Mouse (Mus musculus) skeletal muscle tissue, adult 2 months (tissue): ENCODE results near the gene Ccdc162.

Experiments used
- DNase-seq: peaks from one replicate; pipeline ENCODE4 v3.0.0-alpha.2; 2012; ENCODE audit warnings: low read depth, low spot score

Ccdc162 gene

GRCm38 (mm10) chr10:41542057-41542456 is 174.4 kb downstream of the Ccdc162 start:
- no peak for DNase-seq

- DNase-seq, result no peak
Measured at GRCm38 (mm10) chr10:41538986-41539385, 177.4 kb downstream of the Ccdc162 start.

GRCm38 (mm10) chr10:41537983-41538330 is 178.5 kb downstream of the Ccdc162 start:
- DNase-seq, result no peak

- no peak for DNase-seq
Measured at GRCm38 (mm10) chr10:41537226-41537982, 179.0 kb downstream of the Ccdc162 start.

GRCm38 (mm10) chr10:41536714-41537113 is 179.7 kb downstream of the Ccdc162 start:
- DNase-seq, result no peak

GRCm38 (mm10) chr10:41535991-41536390 is 180.4 kb downstream of the Ccdc162 start:
- no peak for DNase-seq

- DNase-seq, result no peak
Measured at GRCm38 (mm10) chr10:41529972-41530371, 186.5 kb downstream of the Ccdc162 start.

GRCm38 (mm10) chr10:41525696-41526095 is 190.7 kb downstream of the Ccdc162 start:
- DNase-seq, result no peak

- DNase-seq, result no peak
Measured at GRCm38 (mm10) chr10:41523386-41523785, 193.0 kb downstream of the Ccdc162 start.

GRCm38 (mm10) chr10:41520410-41520673 is 196.1 kb downstream of the Ccdc162 start:
- no peak for DNase-seq

- peak; percentile 32 for DNase-seq
Measured at GRCm38 (mm10) chr10:41519640-41520409, 196.6 kb downstream of the Ccdc162 start.

- DNase-seq, result peak; percentile 96
Measured at GRCm38 (mm10) chr10:41518981-41519618, 197.3 kb downstream of the Ccdc162 start, which contains the start of gene Cd164. Gene Cd164, plus strand, starts transcription at chr10:41519414.

GRCm38 (mm10) chr10:41518508-41518980 is 197.9 kb downstream of the Ccdc162 start:
- peak; percentile 72 for DNase-seq

GRCm38 (mm10) chr10:41514921-41515320 is 201.5 kb downstream of the Ccdc162 start:
- no peak for DNase-seq

- DNase-seq, result no peak
Measured at GRCm38 (mm10) chr10:41514301-41514700, 202.1 kb downstream of the Ccdc162 start.

GRCm38 (mm10) chr10:41509160-41509559 is 207.3 kb downstream of the Ccdc162 start:
- no peak for DNase-seq

- peak; percentile 78 for DNase-seq
Measured at GRCm38 (mm10) chr10:41505446-41505845, 211.0 kb downstream of the Ccdc162 start.

- no peak for DNase-seq
Measured at GRCm38 (mm10) chr10:41504996-41505395, 211.4 kb downstream of the Ccdc162 start.

GRCm38 (mm10) chr10:41500941-41501340 is 215.5 kb downstream of the Ccdc162 start:
- peak; percentile 84 for DNase-seq

- no peak for DNase-seq
Measured at GRCm38 (mm10) chr10:41491111-41491510, 225.3 kb downstream of the Ccdc162 start.

- DNase-seq, result no peak
Measured at GRCm38 (mm10) chr10:41490518-41490873, 225.9 kb downstream of the Ccdc162 start.

GRCm38 (mm10) chr10:41489708-41490517 is 226.5 kb downstream of the Ccdc162 start, which contains the start of the genes Smpd2 and Ppil6:
Gene Smpd2, minus strand, starts transcription at chr10:41490369.
Gene Ppil6, plus strand, starts transcription at chr10:41490439.
- DNase-seq, result peak; percentile 82
